Mouse (Mus musculus): ENCODE measurements around the gene Serpina1d.
"Not testable (repeated sequence)": the region's sequence is repeated elsewhere in the genome, so short reads cannot be mapped to it uniquely, and the experiment has no call there.

DNA sequence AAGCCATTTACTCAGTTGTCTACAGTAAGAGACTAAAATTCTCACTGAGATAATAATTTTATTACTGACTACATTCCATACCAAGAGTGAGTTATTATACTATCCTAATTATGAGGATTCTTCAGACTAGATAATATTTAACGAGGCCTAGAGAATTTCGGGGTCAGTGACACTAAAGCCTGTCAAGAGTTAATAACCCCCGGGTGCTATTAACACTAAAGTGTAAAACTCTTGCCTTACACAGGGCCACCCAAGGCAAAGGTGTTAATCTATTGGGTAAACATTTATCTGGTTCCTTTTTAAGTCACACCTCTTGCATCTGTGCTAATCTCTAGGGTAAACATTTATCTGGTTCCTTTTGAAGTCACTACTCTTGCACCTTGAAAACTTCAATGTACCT is 13.1 kb downstream of the Serpina1d start:
- not testable (repeated sequence) for TF ChIP-seq E2F4 (IDR thresholded peaks at IDR 0.05; ENCODE audit: insufficient read depth); MAX (IDR thresholded peaks at IDR 0.05; ENCODE audit: low read depth); USF1 (IDR thresholded peaks at IDR 0.05; ENCODE audit: low read depth)
